Mouse (Mus musculus) midbrain, embryonic 10.5 days (tissue): ENCODE results near the gene Lekr1. TPM values are rescaled to one million over a fixed set of nuclear protein-coding genes. Genes with fewer than 3 reads are reported as not detected.

ENCODE experiments used
- DNase-seq: peaks from one replicate; pipeline ENCODE4 v3.0.0-alpha.2; 2017; ENCODE audit warnings: low spot score
- H3K27ac ChIP-seq: fragments of 300-500 bp; sonication (generic); replicated peaks from 2 replicates; pipeline ENCODE4 v1.5.1; 2016; ENCODE audit warnings: mild to moderate bottlenecking
- H3K27me3 ChIP-seq: fragments of 300-500 bp; sonication (generic); 2 replicates; pipeline ENCODE4 v1.6.1; 2016; ENCODE audit warnings: low read depth, mild to moderate bottlenecking; ENCODE audit not compliant: poor library complexity, severe bottlenecking
- H3K36me3 ChIP-seq: fragments of 300-500 bp; sonication (generic); 2 replicates; pipeline ENCODE4 v1.6.1; 2016; ENCODE audit warnings: mild to moderate bottlenecking, moderate library complexity
- H3K4me1 ChIP-seq: fragments of 300-500 bp; sonication (generic); 2 replicates; pipeline ENCODE4 v1.6.1; 2016
- H3K4me3 ChIP-seq: fragments of 300-500 bp; sonication (generic); 2 replicates; pipeline ENCODE4 v1.5.1; 2016; ENCODE audit warnings: mild to moderate bottlenecking, moderate library complexity
- H3K9me3 ChIP-seq: fragments of 300-500 bp; sonication (generic); replicated peaks from 2 replicates; pipeline ENCODE4 v1.6.1; 2016; ENCODE audit warnings: mild to moderate bottlenecking
- WGBS: fragments of 180-500 bp; shearing (Covaris S2); methylation state at CpG from one replicate; pipeline ENCODE4 v1.1.7; 2016; 5-methylcytosine and 5-hydroxymethylcytosine counted together
- polyA plus RNA-seq: library from polyadenylated mRNA; unstranded; fragments of >200 nt; fragmentation: Nextera tagmentation; extraction: Ambion mirVana; gene quantifications from 2 replicates; pipeline ENCODE4 v1.2.1, GENCODE M21; 2016

Lekr1 gene
- polyA plus RNA-seq, 1 experiment from 2014 or later = 3.6 TPM

DNA sequence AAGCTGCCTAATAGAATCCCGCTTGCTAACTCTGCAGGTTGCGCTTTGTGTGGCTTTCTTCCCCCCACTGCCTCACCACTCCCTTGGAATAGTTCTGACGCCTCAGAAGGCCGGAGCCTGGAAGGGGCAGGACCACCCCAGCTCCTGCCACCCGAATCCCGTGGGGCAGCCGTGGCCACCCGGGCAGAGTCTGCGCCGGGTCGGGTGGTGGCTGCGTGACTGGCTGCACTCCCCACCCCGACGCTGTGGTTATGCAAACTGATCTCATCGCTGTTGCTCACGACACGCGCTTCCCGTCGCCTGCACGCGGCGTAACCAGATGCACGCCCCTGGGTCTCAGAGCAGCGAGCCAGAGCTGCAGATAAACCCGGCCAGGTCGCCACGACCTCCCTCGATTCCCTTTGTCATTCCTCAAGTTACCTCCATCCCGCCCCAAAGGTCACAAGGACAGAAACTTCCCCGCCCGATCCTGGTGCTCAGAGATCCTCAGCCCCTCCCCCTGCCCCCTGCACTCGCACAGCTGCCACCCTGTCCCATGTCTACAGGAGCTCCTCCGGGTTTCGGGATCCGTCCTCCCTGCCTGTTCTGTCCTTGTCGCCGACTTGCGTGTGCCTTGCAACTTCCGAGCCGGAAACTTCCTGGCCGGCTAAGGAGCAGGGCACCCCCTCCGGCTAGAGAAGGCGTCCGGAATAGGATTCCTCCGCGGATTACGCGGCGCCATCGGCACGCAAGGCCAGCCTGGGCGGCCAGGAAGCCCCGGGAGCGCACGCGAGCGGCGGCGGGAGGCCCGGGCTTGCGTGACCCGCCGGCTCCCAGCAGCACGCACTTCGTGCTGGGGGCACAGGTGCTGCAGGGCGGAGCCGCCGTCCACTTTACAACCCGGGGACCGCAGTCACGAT is 7.1 kb upstream of the Lekr1 start:
- Histone ChIP-seq H3K27me3 (peaks cover 56% of the 10 kb centered on the region), H3K4me1 (peaks cover 38% of the 10 kb centered on the region), H3K36me3 (no peaks in the 10 kb centered on the region), H3K27ac (peak overlapping the region; percentile 92), H3K4me3 (peak overlapping the region; percentile 71), H3K9me3 (no peaks in the 10 kb centered on the region)
- WGBS = under 1% methylated on average over 72 of the region's 72 CpGs
- peak; percentile 81 for DNase-seq

GRCm38 (mm10) chr3:65659620-65659932 is 6.5 kb upstream of the Lekr1 start:
- H3K27me3 ChIP-seq = peaks cover 56% of the 10 kb centered on the region
- peak overlapping the region; percentile 71 for H3K4me3 ChIP-seq
- 2% methylated on average over 9 of the region's 9 CpGs for WGBS
- H3K36me3 ChIP-seq = no peaks in the 10 kb centered on the region
- H3K9me3 ChIP-seq = no peaks in the 10 kb centered on the region
- peaks cover 38% of the 10 kb centered on the region for H3K4me1 ChIP-seq
- no peak for DNase-seq
- peak overlapping the region; percentile 92 for H3K27ac ChIP-seq

GRCm38 (mm10) chr3:65660336-65660735 is 5.7 kb upstream of the Lekr1 start:
- 96% methylated on average over 4 of the region's 4 CpGs for WGBS
- H3K4me3 ChIP-seq = no peak overlapping the region
- no peak overlapping the region for H3K27ac ChIP-seq
- H3K36me3 ChIP-seq = no peaks in the 10 kb centered on the region
- H3K9me3 ChIP-seq = no peaks in the 10 kb centered on the region
- peaks cover 38% of the 10 kb centered on the region for H3K4me1 ChIP-seq
- no peak for DNase-seq
- H3K27me3 ChIP-seq = peaks cover 50% of the 10 kb centered on the region

DNA sequence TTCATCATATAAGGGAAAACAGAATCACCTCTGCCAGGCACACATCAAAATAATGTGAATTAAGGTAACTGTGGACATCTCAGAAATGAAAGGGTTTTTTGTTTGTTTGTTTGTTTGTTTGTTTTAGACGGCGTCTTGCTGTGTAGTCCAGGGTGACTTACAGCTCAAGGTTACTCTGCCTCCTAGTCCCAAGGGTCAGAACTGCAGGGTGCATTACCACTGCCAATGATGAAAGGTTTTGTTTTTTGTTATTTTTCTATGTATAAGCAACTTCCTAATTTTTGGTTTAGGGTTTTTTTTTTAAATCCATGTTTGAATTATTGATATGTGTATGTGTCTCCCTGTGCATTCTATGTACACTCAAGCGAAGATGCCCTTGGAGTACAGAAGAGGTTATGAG is 4.3 kb upstream of the Lekr1 start:
- 75% methylated on average over 3 of the region's 3 CpGs for WGBS
- H3K27ac ChIP-seq = no peak overlapping the region
- peaks cover 37% of the 10 kb centered on the region for H3K27me3 ChIP-seq
- no peak overlapping the region for H3K4me3 ChIP-seq
- H3K4me1 ChIP-seq = peaks cover 44% of the 10 kb centered on the region
- H3K36me3 ChIP-seq = no peaks in the 10 kb centered on the region
- no peak for DNase-seq
- H3K9me3 ChIP-seq = no peaks in the 10 kb centered on the region

DNA sequence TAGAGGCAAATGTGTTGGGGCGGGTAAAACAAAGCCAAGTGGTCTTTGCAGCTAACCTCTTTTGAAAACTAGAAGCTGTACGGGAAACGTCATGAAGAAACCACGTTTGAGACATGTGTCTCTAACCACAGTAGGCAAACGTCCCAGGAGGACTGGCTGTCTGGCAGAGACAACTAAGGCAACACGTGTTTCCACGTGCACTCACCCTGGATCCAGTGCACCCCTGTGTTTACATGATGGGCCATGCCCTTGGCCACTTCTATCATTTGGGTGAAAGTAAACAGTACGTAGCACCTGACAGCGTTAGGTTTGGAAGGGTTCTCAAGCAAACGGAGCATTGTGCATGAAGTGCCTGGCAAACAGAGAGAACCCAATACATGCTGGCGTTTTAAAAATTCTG is 2.9 kb upstream of the Lekr1 start:
- Histone ChIP-seq H3K4me1 (peaks cover 29% of the 10 kb centered on the region), H3K36me3 (no peaks in the 10 kb centered on the region), H3K4me3 (no peak overlapping the region), H3K27ac (no peak overlapping the region), H3K9me3 (no peaks in the 10 kb centered on the region), H3K27me3 (peaks cover 35% of the 10 kb centered on the region)
- WGBS = 84% methylated on average over 11 of the region's 11 CpGs
- DNase-seq = no peak

GRCm38 (mm10) chr3:65670216-65670615 is 4.2 kb downstream of the Lekr1 start:
- H3K4me3 ChIP-seq = no peak overlapping the region
- peaks cover 20% of the 10 kb centered on the region for H3K27me3 ChIP-seq
- peaks cover 18% of the 10 kb centered on the region for H3K4me1 ChIP-seq
- no peaks in the 10 kb centered on the region for H3K9me3 ChIP-seq
- no peaks in the 10 kb centered on the region for H3K36me3 ChIP-seq
- no peak overlapping the region for H3K27ac ChIP-seq
- DNase-seq = no peak
- 60% methylated on average over 6 of the region's 6 CpGs for WGBS

DNA sequence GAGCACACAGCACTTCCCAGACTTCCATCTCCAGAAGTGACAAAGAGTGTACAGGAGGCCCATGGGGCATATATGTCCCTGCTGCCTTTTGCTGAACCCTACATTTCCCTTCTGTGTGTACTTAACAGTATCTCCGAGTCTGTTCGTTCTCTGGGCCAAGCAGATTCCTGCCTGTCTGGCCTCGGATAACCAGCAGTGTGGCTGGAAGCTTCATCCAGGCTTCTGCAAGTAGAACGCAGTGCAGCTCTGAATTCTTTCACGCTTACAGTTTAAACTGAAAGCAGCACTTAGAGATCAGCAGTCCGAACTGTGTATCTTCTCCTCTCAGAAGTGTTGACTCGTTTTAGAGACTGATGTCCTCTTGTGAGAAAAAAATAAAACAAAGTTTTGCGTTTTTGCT is 7.7 kb downstream of the Lekr1 start:
- Histone ChIP-seq H3K27me3 (peaks cover 9% of the 10 kb centered on the region; the same call in 1 of the 2 replicates), H3K9me3 (no peaks in the 10 kb centered on the region), H3K4me1 (peaks cover 5% of the 10 kb centered on the region), H3K27ac (no peak overlapping the region), H3K36me3 (no peaks in the 10 kb centered on the region), H3K4me3 (no peak overlapping the region)
- WGBS = 62% methylated on average over 8 of the region's 8 CpGs
- DNase-seq = no peak

- no peaks in the 10 kb centered on the region for H3K36me3 ChIP-seq
- WGBS = 85% methylated on average over 1 of the region's 1 CpGs
- H3K9me3 ChIP-seq = no peaks in the 10 kb centered on the region
- no peak for DNase-seq
- no peaks in the 10 kb centered on the region for H3K27me3 ChIP-seq
- H3K4me3 ChIP-seq = no peak overlapping the region
- H3K4me1 ChIP-seq = no peaks in the 10 kb centered on the region
- H3K27ac ChIP-seq = no peak overlapping the region
These were observed 14.6 kb downstream of the Lekr1 start for GRCm38 (mm10) chr3:65680612-65681011.

- no peaks in the 10 kb centered on the region for H3K9me3 ChIP-seq
- no peak overlapping the region for H3K27ac ChIP-seq
- WGBS = 37% methylated on average over 2 of the region's 2 CpGs
- H3K27me3 ChIP-seq = no peaks in the 10 kb centered on the region
- H3K4me3 ChIP-seq = no peak overlapping the region
- no peaks in the 10 kb centered on the region for H3K36me3 ChIP-seq
- DNase-seq = no peak
- H3K4me1 ChIP-seq = no peaks in the 10 kb centered on the region
These were observed 23.7 kb downstream of the Lekr1 start for GRCm38 (mm10) chr3:65689705-65690104.

DNA sequence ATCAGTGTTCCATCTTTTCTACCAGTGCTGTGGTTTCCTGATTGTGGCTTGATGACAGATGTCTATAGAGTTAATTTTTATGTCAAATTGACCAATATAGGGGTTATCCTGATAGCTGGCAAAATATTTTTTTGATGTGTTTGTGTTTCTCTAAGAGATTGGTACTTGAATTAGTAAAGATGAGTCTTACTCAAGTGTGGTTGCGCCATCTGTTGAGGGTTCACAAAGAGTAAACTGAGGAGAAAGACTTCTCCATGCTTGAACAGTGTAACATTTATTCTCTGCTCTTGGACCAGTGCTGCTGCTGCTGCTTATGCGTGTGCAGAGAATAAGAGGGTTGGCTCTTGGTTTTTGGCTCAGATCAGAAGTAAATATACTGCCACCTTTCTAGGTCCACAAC is 24.8 kb downstream of the Lekr1 start:
- WGBS = 87% methylated on average over 2 of the region's 2 CpGs
- H3K9me3 ChIP-seq = no peaks in the 10 kb centered on the region
- DNase-seq = no peak
- H3K4me1 ChIP-seq = no peaks in the 10 kb centered on the region
- H3K27ac ChIP-seq = no peak overlapping the region
- H3K36me3 ChIP-seq = no peaks in the 10 kb centered on the region
- no peak overlapping the region for H3K4me3 ChIP-seq
- no peaks in the 10 kb centered on the region for H3K27me3 ChIP-seq

- 83% methylated on average over 1 of the region's 1 CpGs for WGBS
These were observed 33.7 kb downstream of the Lekr1 start for GRCm38 (mm10) chr3:65699704-65700103.

GRCm38 (mm10) chr3:65714372-65714771 is 48.3 kb downstream of the Lekr1 start:
- no peak overlapping the region for H3K27ac ChIP-seq
- no peaks in the 10 kb centered on the region for H3K36me3 ChIP-seq
- H3K4me3 ChIP-seq = no peak overlapping the region
- WGBS = 92% methylated on average over 3 of the region's 3 CpGs
- no peaks in the 10 kb centered on the region for H3K4me1 ChIP-seq
- H3K9me3 ChIP-seq = no peaks in the 10 kb centered on the region
- H3K27me3 ChIP-seq = no peaks in the 10 kb centered on the region
- DNase-seq = no peak

More at GRCm38 (mm10) chr3:65699704-65700103, 33.7 kb downstream of the Lekr1 start:
- no peaks in the 10 kb centered on the region for H3K27me3 ChIP-seq
- no peak overlapping the region for H3K27ac ChIP-seq
- H3K4me1 ChIP-seq = no peaks in the 10 kb centered on the region
- no peak overlapping the region for H3K4me3 ChIP-seq
- H3K9me3 ChIP-seq = no peaks in the 10 kb centered on the region
- no peak for DNase-seq
- H3K36me3 ChIP-seq = no peaks in the 10 kb centered on the region

- Histone ChIP-seq H3K36me3 (no peaks in the 10 kb centered on the region), H3K4me3 (no peak overlapping the region), H3K9me3 (no peaks in the 10 kb centered on the region), H3K27me3 (no peaks in the 10 kb centered on the region), H3K4me1 (no peaks in the 10 kb centered on the region), H3K27ac (no peak overlapping the region)
- WGBS = 85% methylated on average over 2 of the region's 2 CpGs
- DNase-seq = no peak
These were observed 51.4 kb downstream of the Lekr1 start for GRCm38 (mm10) chr3:65717406-65717805.
